Mouse (Mus musculus) C2C12 (cell line): ENCODE measurements around the gene Lrba.

Experiments used
- CEBPB ChIP-seq: IDR thresholded peaks from one replicate; pipeline ENCODE4 v1.6.1; 2011; ENCODE audit warnings: low read depth, mild to moderate bottlenecking, control low read depth, moderate library complexity
- CTCF ChIP-seq: IDR thresholded peaks from one replicate; pipeline ENCODE4 v1.5.1; 2011; ENCODE audit not compliant: control insufficient read depth, insufficient read depth, insufficient read length
- FOSL1 ChIP-seq: IDR thresholded peaks from one replicate; pipeline ENCODE4 v1.8.0; 2011; ENCODE audit warnings: mild to moderate bottlenecking, low read length; ENCODE audit not compliant: poor library complexity, insufficient read depth, severe bottlenecking
- MAX ChIP-seq: IDR thresholded peaks from one replicate; pipeline ENCODE4 v1.6.1; 2011; ENCODE audit warnings: mild to moderate bottlenecking, control low read depth
- MYOD1 ChIP-seq: IDR thresholded peaks from one replicate; pipeline ENCODE4 v1.6.1; 2011; ENCODE audit warnings: low read depth; ENCODE audit not compliant: control insufficient read depth, insufficient read length
- USF1 ChIP-seq: IDR thresholded peaks from one replicate; pipeline ENCODE4 v1.6.1; 2011; ENCODE audit warnings: low read depth, mild to moderate bottlenecking, control low read depth, moderate library complexity

DNA sequence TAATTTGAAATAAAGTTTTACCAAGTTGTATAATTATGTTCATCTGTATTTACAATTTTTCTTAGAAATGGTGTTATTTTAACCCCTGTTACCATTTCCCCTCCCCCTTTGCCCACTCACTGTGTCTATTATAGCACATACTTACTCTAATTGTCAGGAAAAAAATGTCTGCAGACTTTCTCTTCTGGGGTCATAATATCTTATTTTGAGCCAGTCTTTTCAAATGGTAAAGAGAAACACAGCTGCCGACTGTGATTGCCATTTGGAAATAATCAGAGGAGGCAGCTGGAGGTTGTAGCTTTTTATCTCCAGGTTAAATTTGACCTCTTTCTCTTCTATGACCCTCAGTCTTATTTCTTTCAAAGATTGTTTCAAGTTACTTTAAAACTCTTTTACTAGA is 86.9 kb downstream of the Lrba start:
- TF ChIP-seq CEBPB: no peak
- no peak for TF ChIP-seq USF1
- TF ChIP-seq CTCF: no peak
- no peak for TF ChIP-seq MAX
- no peak for TF ChIP-seq FOSL1
- TF ChIP-seq MYOD1: no peak
